9 mouse cellular contexts compared by ENCODE assay signal in genomic region chr12:26112166-26113019, GRCm38 (mm10).
DNase-seq lines count a peak whose midpoint lies in the region; ATAC-seq and TF ChIP-seq lines count a peak whose summit lies in the region.
"Had no signal": no experiment of that assay in that cellular context is flagged by ENCODE, and none has a peak within 500 bp of the region (broad histone marks: within the 10 kb centered on the region; RNA-seq: fewer than 3 reads in every experiment).

No protein-coding gene starts in this region.

- H3K9me3 ChIP-seq in liver, embryonic 11.5 days (ENCODE audit: control insufficient read depth, low read length): no peaks in the 10 kb centered on the region

- no peak for TF ChIP-seq POLR2A in liver, adult 2 months (IDR thresholded peaks at IDR 0.05; ENCODE audit: extremely low read depth, insufficient read depth, low read length)
- no peak for TF ChIP-seq POLR2A in brain, embryonic 14.5 days (IDR thresholded peaks at IDR 0.05; ENCODE audit: borderline replicate concordance, extremely low read depth, insufficient read depth, insufficient read length, poor library complexity, severe bottlenecking)

- no peak for ATAC-seq in liver, embryonic 11.5 days (replicated peaks; ENCODE audit: low FRiP score)

- no peak for TF ChIP-seq CTCF in liver, adult 2 months (IDR thresholded peaks at IDR 0.05; ENCODE audit: low read depth, low read length)
- TF ChIP-seq CTCF in brain, embryonic 14.5 days (IDR thresholded peaks at IDR 0.05; ENCODE audit: borderline replicate concordance, extremely low read depth, insufficient read depth, insufficient read length): no peak

- H3K36me3 ChIP-seq in liver, adult 2 months (ENCODE audit: control insufficient read depth, insufficient read depth, low read length): no peaks in the 10 kb centered on the region
- no peaks in the 10 kb centered on the region for H3K36me3 ChIP-seq in liver, embryonic 11.5 days (ENCODE audit: control insufficient read depth, insufficient read depth, low read length)

- no peak overlapping the region for H3K27ac ChIP-seq in liver, adult 2 months (replicated peaks; ENCODE audit: insufficient read depth, low read depth, low read length)
- H3K27ac ChIP-seq in liver, embryonic 11.5 days (ENCODE audit: low read depth, low read length): no peak overlapping the region
- H3K27ac ChIP-seq: liver, embryonic 14.5 days had no signal

- H3K27me3 ChIP-seq in liver, adult 2 months (ENCODE audit: control insufficient read depth, insufficient read depth, low read length): no peaks in the 10 kb centered on the region
- no peaks in the 10 kb centered on the region for H3K27me3 ChIP-seq in liver, embryonic 11.5 days (replicated peaks; ENCODE audit: control insufficient read depth, insufficient read depth, low read length)

- no peak overlapping the region for H3K9ac ChIP-seq in liver, adult 2 months (ENCODE audit: low read depth, low read length)
- H3K9ac ChIP-seq in liver, embryonic 11.5 days (ENCODE audit: low read depth, low read length): no peak overlapping the region
- H3K9ac ChIP-seq: liver, embryonic 14.5 days had no signal

- no peaks in the 10 kb centered on the region for H3K79me2 ChIP-seq in liver, adult 2 months (ENCODE audit: control insufficient read depth, insufficient read depth, low read length)

- 74% methylated on average over 8 of the region's 8 CpGs for WGBS in liver, adult 2 months
- 83% methylated on average over 8 of the region's 8 CpGs for WGBS in liver, embryonic 11.5 days

- DNase-seq in liver, adult 2 months (ENCODE audit: extremely low read depth, low read depth, low spot score): peak; percentile 3
- no peak for DNase-seq in liver, embryonic 11.5 days (ENCODE audit: low spot score)
- peak; percentile 86 for DNase-seq in brain, embryonic 14.5 days (ENCODE audit: low read depth)
- peak; percentile 65 for DNase-seq in gastrocnemius, postnatal 10 days
- DNase-seq in kidney, postnatal 14 days: peak; percentile 44
- peak; percentile 17 for DNase-seq in ovary, postnatal 10 days (ENCODE audit: low spot score)
- no peak for DNase-seq in T-cell, adult 2 months (ENCODE audit: low spot score)
- no peak for DNase-seq in spleen, adult 12 weeks (ENCODE audit: low spot score)

- H3K4me2 ChIP-seq in liver, embryonic 11.5 days: no peak overlapping the region

- no peaks in the 10 kb centered on the region for H3K4me1 ChIP-seq in liver, adult 2 months (ENCODE audit: control insufficient read depth, insufficient read depth, low read length)
- no peaks in the 10 kb centered on the region for H3K4me1 ChIP-seq in liver, embryonic 11.5 days (replicated peaks; ENCODE audit: control insufficient read depth, insufficient read depth, low read length)

- no peak overlapping the region for H3K4me3 ChIP-seq in liver, adult 2 months (ENCODE audit: insufficient read depth, low read depth, low read length)
- H3K4me3 ChIP-seq in liver, embryonic 11.5 days (ENCODE audit: low read depth, low read length): no peak overlapping the region

Comparison
In these comparisons a context has a peak if more than half of its experiments do, and no peak if none do; other contexts are left out.
1. DNase-seq: peak in liver, adult 2 months (single experiment), brain, embryonic 14.5 days (single experiment), gastrocnemius, postnatal 10 days (single experiment), kidney, postnatal 14 days (single experiment) and ovary, postnatal 10 days (single experiment); none in liver, embryonic 11.5 days (single experiment), T-cell, adult 2 months (single experiment) and spleen, adult 12 weeks (single experiment).